Mouse (Mus musculus) hindbrain, postnatal 0 days (tissue): ENCODE measurements around the gene Olfr1378. TPM values are rescaled to one million over a fixed set of nuclear protein-coding genes. Genes with fewer than 3 reads are reported as not detected.

Experiments used
- ATAC-seq: fragments of 200-750 bp; cut with Nextera tagmentation; 2 replicates; pipeline ENCODE4 v1.8.0; 2017; ENCODE audit warnings: mild to moderate bottlenecking, moderate TSS enrichment, moderate library complexity
- DNase-seq: peaks from one replicate; pipeline ENCODE4 v3.0.0-alpha.2; 2015; ENCODE audit warnings: low spot score
- H3K27ac ChIP-seq: fragments of 300-500 bp; sonication (generic); 2 replicates; pipeline ENCODE4 v1.5.1; 2014; ENCODE audit warnings: mild to moderate bottlenecking
- H3K27me3 ChIP-seq: fragments of 300-500 bp; sonication (generic); 2 replicates; pipeline ENCODE4 v1.6.1; 2014; ENCODE audit warnings: low read length, mixed read lengths; ENCODE audit not compliant: insufficient read depth
- H3K36me3 ChIP-seq: fragments of 300-500 bp; sonication (generic); 2 replicates; pipeline ENCODE4 v1.6.1; 2014; ENCODE audit warnings: low read length, mixed read lengths; ENCODE audit not compliant: insufficient read depth
- H3K4me1 ChIP-seq: fragments of 300-500 bp; sonication (generic); 2 replicates; pipeline ENCODE4 v1.6.1; 2014; ENCODE audit warnings: antibody characterized with exemption, low read length, mixed read lengths; ENCODE audit not compliant: insufficient read depth
- H3K4me2 ChIP-seq: fragments of 300-500 bp; sonication (generic); 2 replicates; pipeline ENCODE4 v1.6.1; 2014; ENCODE audit warnings: low read depth, mild to moderate bottlenecking, low read length, moderate library complexity, mixed read lengths
- H3K4me3 ChIP-seq: fragments of 300-500 bp; sonication (generic); 2 replicates; pipeline ENCODE4 v1.5.1; 2014; ENCODE audit warnings: low read length
- H3K9ac ChIP-seq: fragments of 300-500 bp; sonication (generic); replicated peaks from 2 replicates; pipeline ENCODE4 v1.6.1; 2014; ENCODE audit warnings: mild to moderate bottlenecking, low read length, moderate library complexity, mixed read lengths
- H3K9me3 ChIP-seq: fragments of 300-500 bp; sonication (generic); 2 replicates; pipeline ENCODE4 v1.6.1; 2016; ENCODE audit warnings: low read length, mixed read lengths
- CTCF ChIP-seq: IDR thresholded peaks from 2 replicates; pipeline ENCODE4 v1.5.1; 2016; ENCODE audit warnings: antibody characterized with exemption, control low read depth, low read depth
- WGBS: fragments of 180-500 bp; shearing (Covaris S2); extraction: QIAGEN DNeasy Blood & Tissue Kit; methylation state at CpG from one replicate; pipeline ENCODE4 v1.1.7; 2014; 5-methylcytosine and 5-hydroxymethylcytosine counted together
- polyA plus RNA-seq: library from polyadenylated mRNA; unstranded; fragments of >200 nt; fragmentation: Nextera tagmentation; extraction: Ambion mirVana; gene quantifications from 2 replicates; pipeline ENCODE4 v1.2.1, GENCODE M21; 2015
- total RNA-seq: library from RNA; depleted of rRNA; stranded (reverse); fragments of >200 nt; gene quantifications from 2 replicates; pipeline ENCODE4 v1.2.3, GENCODE M21; 2014; rRNA removed

The Olfr1378 gene
- total RNA-seq = not detected in 2 replicates
- not detected in 2 replicates for polyA plus RNA-seq

DNA sequence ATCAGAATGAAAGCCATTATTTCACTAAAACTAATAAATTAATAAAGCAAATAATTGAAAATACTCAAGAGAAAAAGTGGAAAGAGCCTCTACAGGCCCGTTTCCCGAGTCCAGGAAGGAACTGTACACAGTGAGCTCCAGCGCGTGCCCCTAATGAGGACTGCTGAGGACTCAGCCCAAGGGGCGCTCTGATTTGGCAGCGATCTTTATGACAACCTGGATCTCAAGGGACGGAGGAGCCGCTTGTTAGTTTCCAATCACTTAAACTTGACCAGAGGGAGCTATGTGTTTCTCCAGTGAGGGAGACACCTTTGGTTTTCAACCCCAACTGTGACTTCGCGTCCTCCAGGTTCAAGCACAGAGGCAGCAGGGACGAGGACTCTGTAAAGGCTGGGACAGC, at the start of gene Olfr1378:
Gene Olfr1378 (plus strand): TSS at position 301 of the 400 bp plus-strand sequence.
- H3K4me1 ChIP-seq = no peaks in the 10 kb centered on the region
- H3K4me3 ChIP-seq = no peak within 1 kb of the TSS
- no peaks in the 10 kb centered on the region for H3K36me3 ChIP-seq
- H3K27ac ChIP-seq = no peak within 1 kb of the TSS
- DNase-seq (no peak), ATAC-seq (no peak)
- H3K9me3 ChIP-seq = no peaks in the 10 kb centered on the region
- no peaks in the 10 kb centered on the region for H3K27me3 ChIP-seq
- 85% methylated on average over 11 of the region's 11 CpGs for WGBS
- no peak within 1 kb of the TSS for H3K9ac ChIP-seq
- H3K4me2 ChIP-seq = no peak within 1 kb of the TSS
- no peak for TF ChIP-seq CTCF

DNA sequence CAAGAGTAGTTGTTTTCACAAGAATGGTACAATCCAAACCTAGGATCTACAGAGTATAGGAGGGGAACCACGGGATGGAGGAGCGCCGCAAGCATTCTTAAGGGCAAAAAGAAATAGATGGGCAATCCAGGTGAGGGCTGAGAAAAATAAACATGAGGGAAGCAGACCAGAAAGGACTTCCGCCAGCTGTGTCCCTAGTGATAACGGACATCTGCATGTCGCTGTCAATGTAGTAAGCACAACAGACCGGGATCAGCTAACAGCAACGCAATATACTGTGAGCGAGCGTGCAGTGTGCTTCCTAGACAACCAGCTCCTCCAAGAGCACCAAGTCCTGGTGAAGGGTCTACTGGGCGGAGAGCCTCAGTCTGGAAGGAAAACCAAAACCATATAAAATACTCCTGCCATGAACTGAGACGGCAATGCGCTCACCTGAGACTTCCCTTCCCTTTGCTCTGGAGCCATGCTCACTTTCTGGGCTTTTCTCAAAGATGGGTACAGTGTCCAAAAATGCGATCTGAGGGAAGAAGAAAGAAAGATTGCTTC, 35.8 kb upstream of the Olfr1378 start:
- Histone ChIP-seq H3K4me2 (peak overlapping the region; percentile 96), H3K9ac (peak overlapping the region; percentile 69), H3K4me1 (peaks cover 3% of the 10 kb centered on the region; the same call in 1 of the 2 replicates), H3K9me3 (no peaks in the 10 kb centered on the region), H3K4me3 (peak overlapping the region; percentile 70), H3K27ac (peak overlapping the region; percentile 84), H3K27me3 (no peaks in the 10 kb centered on the region), H3K36me3 (no peaks in the 10 kb centered on the region)
- DNase-seq (peak; percentile 39), ATAC-seq (no peak)
- 23% methylated on average over 14 of the region's 14 CpGs for WGBS
- no peak for TF ChIP-seq CTCF

DNA sequence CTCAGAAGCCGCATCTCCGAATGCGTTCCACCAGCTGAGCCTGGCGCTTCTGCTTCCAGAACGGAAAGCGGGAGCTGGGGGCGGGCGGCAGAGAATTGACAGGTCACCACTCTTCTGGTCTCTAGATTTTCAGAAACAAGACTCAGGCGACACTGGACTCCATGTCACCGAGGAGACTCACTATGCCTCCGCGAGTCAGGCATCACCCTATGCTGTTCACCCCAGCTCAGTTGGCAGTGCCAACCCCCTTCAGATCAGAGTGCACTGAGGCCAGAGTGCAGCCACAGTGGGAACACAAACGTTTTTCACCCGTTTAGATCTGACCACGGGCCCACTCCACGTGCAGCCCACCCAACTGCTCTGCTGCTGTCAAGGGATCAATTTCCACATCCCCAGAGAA, 35.3 kb upstream of the Olfr1378 start:
- Histone ChIP-seq H3K27me3 (no peaks in the 10 kb centered on the region), H3K27ac (peak overlapping the region; percentile 84), H3K4me1 (peaks cover 3% of the 10 kb centered on the region; the same call in 1 of the 2 replicates), H3K4me3 (peak overlapping the region; percentile 70), H3K9me3 (no peaks in the 10 kb centered on the region), H3K9ac (peak overlapping the region; percentile 69), H3K4me2 (peak overlapping the region; percentile 96), H3K36me3 (no peaks in the 10 kb centered on the region)
- peak; percentile 38 for DNase-seq
- no peak for TF ChIP-seq CTCF
- peak; percentile 63 for ATAC-seq
- WGBS = 0% methylated on average over 16 of the region's 16 CpGs

DNA sequence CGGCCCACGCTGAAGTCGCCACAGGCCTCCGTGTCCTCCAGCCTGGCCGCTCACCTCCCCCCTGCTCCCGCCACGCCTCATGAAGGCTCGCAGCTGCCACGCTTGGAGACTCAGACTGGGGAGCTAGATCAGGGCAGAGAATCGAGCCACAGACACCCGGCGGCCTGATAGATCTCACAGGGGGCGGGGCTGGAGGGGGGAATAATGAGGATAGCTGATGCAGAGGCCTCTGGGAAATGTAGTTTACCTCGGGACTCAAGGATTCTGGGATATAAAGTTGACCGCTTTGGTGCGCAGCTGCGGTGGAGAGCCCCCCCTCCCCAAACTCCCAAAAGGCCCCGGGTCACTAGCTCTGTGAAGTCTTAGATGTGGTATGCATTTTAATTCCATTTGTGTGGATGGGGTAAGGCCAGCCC, 34.9 kb upstream of the Olfr1378 start, which contains the start of gene Zfp354b:
Gene Zfp354b (minus strand): TSS at position 183 of the 416 bp plus-strand sequence.
- DNase-seq (peak; percentile 96), ATAC-seq (peak; percentile 96)
- Histone ChIP-seq H3K4me3 (peak within 1 kb of the TSS; percentile 70), H3K27me3 (no peaks in the 10 kb centered on the region), H3K9me3 (no peaks in the 10 kb centered on the region), H3K36me3 (no peaks in the 10 kb centered on the region), H3K4me1 (peaks cover 3% of the 10 kb centered on the region; the same call in 1 of the 2 replicates), H3K9ac (peak within 1 kb of the TSS; percentile 69), H3K27ac (peak within 1 kb of the TSS; percentile 84), H3K4me2 (peak within 1 kb of the TSS; percentile 96)
- TF ChIP-seq CTCF = 0 out of 2 replicates have a peak, but pooled peaks have one; percentile 1
- 2% methylated on average over 18 of the region's 18 CpGs for WGBS

DNA sequence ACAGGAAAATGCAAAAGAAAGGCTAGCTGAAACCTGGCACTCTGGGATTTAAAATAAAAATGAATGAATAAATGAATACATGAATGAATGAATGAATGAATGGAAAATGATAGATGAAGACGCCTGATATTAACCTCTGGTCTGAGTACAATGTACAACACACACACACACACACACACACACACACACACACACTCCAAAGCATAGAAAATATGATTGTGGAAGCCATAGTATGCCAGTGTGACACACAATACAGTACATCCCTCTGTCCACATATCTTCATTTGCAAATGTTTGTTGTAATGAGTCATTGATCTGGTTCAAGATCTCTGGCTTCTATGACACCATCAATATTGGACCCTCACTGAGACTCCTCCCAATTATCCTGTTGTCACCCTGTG, 34.3 kb upstream of the Olfr1378 start:
- no peak for TF ChIP-seq CTCF
- Histone ChIP-seq H3K4me1 (peaks cover 3% of the 10 kb centered on the region; the same call in 1 of the 2 replicates), H3K27ac (peak overlapping the region; percentile 84; the same call in 1 of the 2 replicates), H3K36me3 (no peaks in the 10 kb centered on the region), H3K4me2 (peak overlapping the region; percentile 96), H3K9ac (no peak overlapping the region), H3K27me3 (no peaks in the 10 kb centered on the region), H3K9me3 (no peaks in the 10 kb centered on the region), H3K4me3 (no peak overlapping the region; the same call in 1 of the 2 replicates)
- DNase-seq (no peak), ATAC-seq (no peak)
- 78% methylated on average over 1 of the region's 1 CpGs for WGBS

DNA sequence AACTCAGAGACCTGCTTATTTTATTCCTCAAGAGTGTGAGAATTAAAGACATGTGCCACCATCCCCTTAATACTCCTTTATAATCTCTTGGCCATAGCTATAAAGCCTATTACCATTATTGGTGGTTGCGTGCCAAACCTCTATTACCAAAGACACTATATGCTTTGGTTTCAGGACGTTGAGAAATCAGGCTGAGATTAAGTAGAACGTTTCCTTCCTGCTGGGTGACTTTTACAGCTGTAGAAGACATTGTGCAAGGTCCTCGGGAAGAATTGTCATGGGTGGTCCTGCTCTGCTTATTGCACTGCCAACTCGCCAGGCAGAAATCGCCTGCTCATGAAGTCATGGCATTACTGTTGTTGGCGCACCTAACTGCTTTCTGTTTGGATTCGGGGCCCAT, 27.9 kb upstream of the Olfr1378 start:
- H3K9me3 ChIP-seq = no peaks in the 10 kb centered on the region
- ATAC-seq (no peak), DNase-seq (no peak)
- no peaks in the 10 kb centered on the region for H3K36me3 ChIP-seq
- no peaks in the 10 kb centered on the region for H3K27me3 ChIP-seq
- H3K4me3 ChIP-seq = no peak overlapping the region
- 79% methylated on average over 8 of the region's 8 CpGs for WGBS
- no peaks in the 10 kb centered on the region for H3K4me1 ChIP-seq
- no peak overlapping the region for H3K27ac ChIP-seq
- no peak overlapping the region for H3K9ac ChIP-seq
- no peak overlapping the region for H3K4me2 ChIP-seq
- no peak for TF ChIP-seq CTCF
